Mouse (Mus musculus) frontal cortex, postnatal 10 days (tissue): ENCODE measurements around the gene Dkkl1.
"Not testable (repeated sequence)": the region's sequence is repeated elsewhere in the genome, so short reads cannot be mapped to it uniquely, and the experiment has no call there.

ENCODE experiments used
- DNase-seq, 2 experiments: peaks; one replicate each; pipeline ENCODE4 v3.0.0; 2022; ENCODE audit warnings: low spot score in 2 of 2, mixed read lengths in 1 of 2

The Dkkl1 gene

DNA sequence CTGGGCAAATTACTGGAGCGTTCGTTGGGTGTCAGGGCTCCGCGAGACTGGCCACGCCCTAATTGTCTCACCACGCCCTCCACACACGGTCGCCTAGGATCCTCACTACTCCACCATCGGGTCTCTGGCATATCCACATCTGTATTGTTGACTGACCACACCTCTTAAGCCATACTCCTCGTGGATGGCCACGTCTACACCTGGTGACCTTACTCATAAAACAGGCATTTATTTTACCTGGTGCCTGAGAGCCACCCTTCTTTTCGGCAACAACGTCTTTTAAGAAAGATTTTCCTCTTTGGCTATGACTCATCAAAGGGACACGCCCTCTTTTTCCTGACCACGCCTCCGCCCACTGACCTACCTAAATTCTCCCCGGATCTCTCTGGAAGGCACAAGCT, at the start of gene Dkkl1:
Gene Dkkl1, minus strand, starts transcription at position 297 of the 401 bp plus-strand sequence.
- DNase-seq: no peak

DNA sequence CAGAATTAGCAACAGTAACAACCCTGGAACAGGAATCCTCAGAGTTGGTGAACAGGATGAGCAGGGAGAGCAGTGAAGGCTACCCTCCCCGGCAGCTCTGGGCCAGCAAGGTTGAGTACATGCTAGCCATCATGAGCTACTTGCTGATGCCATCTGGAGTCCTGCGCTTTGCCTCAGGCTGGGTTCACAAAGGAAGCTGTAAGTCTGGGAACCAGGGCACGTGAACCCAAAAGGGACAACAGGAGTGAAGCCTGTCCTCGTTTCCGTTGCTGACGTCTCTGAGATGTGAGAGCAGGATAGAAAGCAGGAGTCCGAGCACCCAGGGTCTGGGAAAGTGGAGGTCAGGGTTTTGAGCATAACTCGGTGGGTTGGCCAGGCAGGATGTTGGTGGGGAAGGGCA, 47.3 kb upstream of the Dkkl1 start:
- DNase-seq: no peak

DNA sequence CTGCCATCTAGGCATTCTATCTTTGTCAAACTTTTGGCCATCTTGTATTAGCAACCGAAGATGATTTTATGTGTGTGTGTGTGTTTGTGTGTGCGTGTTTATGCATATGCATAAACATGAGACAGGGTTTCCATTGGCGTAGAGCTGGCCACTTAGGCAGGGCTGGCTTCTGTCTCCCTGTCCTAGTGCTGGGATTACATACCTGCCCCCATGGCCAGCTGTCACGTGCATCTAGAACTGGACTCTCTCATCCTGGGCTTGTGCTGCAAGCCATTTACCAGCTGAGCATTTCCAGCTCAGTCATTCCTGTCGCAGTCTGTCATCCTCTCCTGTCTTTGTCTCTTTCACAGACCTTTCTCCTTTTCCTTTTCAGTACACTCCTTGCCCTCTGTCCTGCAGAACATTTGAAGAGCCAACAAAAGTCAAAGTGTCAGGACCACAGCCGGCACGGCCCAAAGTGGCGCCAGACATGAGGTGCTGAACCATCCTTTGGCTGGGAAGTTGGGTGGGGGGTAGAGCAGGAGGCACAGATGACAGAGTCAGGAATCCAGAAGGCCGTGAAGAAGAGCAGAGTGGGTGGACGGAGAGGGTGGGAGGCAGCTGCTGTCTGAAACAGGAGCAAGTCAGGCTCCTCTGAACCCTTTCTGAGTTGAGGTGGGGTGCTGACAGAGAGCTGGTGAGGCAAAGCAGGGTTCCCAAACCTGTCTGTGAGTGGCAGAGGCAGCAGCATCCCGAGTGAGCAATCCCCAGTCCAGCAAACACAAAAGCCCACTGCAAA, 45.3 kb upstream of the Dkkl1 start:
- no peak for DNase-seq

DNA sequence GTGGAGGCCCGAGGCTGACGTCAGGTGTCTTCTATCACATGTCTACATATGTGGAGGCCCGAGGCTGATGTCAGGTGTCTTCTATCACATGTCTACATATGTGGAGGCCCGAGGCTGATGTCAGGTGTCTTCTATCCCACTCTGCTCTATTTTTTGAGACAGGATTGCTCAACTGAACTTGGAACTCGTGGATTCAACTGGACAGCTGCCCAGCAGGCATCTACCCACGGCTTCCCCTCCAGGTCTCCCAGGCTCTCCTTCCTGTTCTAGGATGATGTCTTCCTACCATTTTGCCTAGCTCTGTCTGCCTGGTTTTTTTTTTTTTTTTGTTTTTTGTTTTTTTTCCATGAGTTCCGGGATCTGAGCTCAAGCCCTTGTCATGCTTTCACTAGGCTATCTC, 43.9 kb upstream of the Dkkl1 start:
- DNase-seq: not testable (repeated sequence)

DNA sequence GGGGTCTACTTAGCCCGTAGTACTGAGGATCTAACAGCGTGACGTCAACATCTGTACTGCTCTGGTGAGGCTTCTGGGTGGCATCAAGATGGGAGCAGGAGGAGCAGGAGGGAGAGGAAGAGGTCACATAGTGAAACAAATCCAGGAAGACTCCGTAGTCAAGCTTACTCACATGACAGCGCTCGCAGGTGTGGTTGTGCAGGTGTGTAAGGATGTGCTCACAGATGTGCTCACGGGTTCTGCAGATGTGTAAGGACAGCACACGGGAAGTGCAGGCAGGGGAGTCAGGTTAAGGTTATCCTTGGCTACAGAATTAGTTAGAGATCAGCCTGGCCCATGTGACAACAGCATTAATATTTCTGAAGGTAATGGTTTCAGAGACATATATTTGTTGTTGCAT, 41.9 kb upstream of the Dkkl1 start:
- no peak for DNase-seq

DNA sequence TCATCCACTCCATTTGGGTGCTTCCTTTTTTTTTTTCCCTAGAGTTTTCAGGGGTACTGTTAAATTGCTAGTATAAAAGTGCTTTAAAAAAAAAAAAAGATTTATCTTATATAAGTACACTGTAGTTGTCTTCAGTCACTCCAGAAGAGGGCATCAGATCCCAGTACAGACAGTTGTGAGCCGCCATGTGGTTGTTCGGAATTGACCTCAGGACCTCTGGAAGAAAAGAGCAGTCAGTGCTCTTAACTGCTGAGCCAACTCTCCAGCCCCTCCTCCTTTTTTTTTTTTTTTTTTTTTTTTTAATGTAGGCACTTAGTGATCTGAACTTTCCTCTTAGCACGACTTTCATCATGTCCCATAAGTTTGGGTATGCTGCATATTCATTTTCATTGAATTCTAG, 35.7 kb upstream of the Dkkl1 start:
- DNase-seq: no peak

DNA sequence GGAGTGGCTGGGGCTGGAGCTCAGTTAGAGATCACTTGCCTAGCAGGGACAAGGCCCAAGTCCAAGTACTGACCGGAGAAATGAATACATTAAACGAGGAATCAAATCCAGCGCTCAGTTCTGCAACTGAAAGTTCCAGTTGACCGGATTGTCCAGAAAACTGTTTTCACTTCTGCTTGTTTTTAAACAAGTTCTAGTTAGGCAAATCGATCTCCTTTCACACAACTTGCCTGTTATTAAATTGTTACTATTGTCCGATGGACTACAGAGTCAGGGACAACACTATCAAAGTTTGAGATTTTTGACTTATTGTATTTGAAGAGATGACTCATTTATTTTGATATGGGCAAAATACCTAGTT, 29.4 kb upstream of the Dkkl1 start:
- no peak for DNase-seq

DNA sequence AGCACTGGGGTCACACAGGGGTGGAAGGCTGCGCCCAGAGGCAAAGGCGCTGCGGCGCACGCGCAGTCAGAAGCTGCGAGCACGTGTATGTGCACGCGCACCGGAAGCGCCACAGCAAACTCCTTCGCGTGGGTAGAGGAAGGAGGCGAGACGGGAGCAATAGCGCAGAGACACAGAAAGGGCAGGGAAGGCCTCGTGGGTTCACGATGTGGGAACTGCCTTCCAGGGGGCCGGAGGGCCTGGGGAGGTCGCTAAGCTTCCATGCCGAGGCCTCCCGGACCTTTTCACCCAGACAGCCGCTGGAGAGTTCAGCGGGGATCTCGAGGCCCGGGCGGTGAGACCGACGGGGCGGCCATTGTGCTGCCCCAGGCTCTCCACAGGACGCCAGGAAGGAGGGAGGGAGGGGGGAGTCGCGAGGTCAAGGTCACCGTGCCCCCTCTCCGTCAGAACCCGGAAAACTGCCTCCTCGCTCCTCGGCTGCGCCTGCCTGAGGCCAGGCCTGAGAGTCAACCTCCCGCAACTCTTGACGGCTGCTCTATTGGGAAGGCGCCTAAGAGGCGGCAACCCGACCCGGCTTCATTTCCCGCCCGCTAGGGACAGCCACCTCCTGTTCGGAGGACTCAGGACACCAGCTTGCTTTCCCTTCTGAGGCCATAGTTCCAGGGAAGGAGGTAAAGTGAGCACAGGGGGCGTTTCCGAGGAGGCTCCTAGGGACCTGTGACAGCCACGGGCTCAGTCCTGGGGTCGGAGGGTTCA, 28.9 kb upstream of the Dkkl1 start, which contains the start of gene Slc6a16:
Gene Slc6a16, plus strand, starts transcription at position 453 of the 756 bp plus-strand sequence.
- DNase-seq: peak; percentile 55 to 61

DNA sequence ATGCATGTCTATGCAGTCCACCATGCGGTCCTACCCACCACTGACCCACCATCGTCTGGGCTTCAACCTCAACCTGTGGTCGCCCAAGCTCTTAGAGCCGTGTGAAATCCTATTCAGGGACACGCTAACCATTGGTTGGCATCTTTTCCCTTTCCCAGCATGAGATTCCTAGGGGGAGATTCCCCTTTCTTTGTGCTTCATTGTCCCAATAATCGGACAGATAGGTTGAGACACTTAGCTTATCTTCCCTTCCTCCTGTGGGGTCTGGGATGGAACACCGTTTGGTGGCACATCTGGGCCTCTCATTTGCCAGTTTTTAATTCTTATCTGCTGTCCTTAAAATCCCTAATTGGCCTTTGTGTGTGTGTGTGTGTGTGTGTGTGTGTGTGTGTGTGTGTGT, 28.2 kb upstream of the Dkkl1 start:
- no peak for DNase-seq

DNA sequence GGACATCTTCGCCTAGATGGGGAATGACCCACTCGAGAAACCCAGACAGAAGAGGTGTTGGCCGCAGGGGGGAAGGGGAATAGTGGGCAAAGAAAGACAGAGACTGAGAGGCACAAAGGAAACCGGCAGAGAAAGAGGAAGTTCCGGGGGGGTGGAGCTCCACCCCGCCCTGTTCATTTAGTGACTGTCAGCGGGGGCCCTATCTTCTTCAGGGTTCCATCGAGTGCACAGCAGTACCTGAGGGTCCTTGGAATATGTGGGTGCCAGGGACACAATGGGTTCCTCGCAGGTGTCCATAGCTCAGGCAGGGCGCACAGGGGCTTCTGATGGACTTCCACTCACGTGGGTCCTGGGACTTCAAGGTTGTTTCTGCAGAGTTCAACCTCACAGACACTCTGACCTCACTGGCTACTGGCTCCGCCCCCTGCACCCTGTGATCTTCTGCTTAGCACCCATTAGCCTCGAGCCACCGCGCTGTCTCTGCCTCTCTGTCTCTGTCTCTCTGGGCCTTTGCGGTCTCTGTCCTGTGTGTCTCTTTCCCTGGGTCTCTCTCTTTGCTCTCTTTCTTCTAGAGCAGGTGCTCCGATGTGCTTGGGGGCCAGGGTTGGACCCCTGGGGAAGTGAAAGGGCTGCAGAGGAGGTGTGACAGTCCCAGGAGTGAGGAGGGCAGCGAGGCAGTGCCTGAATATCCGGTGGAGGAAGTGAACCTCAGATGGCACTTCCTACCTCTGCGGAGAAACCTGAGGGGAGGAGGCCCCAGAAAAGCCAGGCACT, 27.0 kb upstream of the Dkkl1 start, which contains the start of gene Cd37:
Gene Cd37, minus strand, starts transcription at position 393 of the 774 bp plus-strand sequence.
- DNase-seq: no peak

DNA sequence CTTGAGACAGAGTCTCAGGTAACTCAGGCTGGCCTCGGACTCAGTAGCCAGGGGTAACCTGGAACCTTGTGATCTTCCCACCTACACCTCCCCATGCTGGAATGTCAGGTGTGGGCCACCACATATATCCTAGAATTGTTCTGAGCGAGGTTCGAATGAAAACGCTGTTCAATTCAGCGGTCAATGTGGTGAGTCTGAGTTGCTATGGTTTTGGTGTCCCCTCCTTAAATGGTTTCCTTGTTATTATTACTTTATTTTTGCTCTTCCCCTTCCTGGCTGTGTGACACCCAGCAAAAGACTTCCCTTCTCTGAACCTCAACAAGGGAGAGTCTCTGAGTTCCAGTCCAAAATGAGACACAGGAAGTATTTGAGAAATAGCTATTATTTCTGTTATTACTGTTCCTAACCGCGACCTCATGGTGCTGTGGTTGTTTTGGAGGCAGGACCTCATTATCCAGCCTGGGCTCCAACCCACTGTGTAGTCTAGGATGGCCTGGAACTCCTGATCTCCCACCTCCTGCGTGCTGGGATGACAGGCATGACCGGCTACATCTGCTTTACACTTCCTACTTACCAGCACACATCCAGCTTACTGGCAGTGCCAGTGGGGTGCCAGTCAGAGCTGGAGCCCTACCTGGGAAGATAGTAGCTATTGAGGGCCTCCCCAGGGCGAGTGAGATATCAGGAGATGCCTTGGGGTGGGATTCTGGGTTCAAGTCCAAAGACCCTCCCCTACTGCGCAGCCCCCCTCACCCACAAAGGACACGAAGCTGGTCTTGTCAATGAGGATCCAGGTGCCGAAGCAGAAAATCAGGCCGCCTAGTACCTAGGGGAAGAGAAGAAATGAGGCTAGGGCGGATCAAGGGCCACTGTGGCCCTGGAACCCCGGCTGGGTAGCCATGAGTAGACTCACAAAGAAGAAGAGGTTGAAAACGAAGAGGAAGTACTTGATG, 26.1 kb upstream of the Dkkl1 start:
- DNase-seq: no peak

DNA sequence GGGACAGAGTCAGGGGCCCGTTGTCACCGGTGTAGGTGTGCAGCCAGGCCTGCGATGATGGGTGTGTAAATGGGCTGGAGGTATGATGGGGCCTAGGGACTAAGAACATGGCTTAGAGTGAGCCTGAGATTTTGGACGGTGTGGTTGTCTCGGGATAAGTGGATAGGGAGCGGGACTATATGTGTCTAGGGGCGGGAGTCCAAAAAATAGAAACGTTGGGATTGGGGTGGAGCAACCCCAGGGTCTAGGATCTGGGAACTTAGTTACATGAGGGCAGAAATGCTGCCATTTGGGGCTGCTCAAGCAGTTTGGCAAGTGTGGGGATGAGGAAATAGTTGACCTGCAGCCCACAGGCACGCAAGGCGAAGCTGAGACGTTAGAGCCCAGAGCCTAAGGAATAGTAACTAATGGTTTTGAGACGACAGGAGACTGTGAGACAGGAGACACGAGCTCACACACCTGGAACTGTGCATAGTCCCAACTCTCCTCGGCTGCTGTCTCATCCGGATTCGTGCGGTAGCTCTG, 23.8 kb upstream of the Dkkl1 start:
- DNase-seq: no peak

DNA sequence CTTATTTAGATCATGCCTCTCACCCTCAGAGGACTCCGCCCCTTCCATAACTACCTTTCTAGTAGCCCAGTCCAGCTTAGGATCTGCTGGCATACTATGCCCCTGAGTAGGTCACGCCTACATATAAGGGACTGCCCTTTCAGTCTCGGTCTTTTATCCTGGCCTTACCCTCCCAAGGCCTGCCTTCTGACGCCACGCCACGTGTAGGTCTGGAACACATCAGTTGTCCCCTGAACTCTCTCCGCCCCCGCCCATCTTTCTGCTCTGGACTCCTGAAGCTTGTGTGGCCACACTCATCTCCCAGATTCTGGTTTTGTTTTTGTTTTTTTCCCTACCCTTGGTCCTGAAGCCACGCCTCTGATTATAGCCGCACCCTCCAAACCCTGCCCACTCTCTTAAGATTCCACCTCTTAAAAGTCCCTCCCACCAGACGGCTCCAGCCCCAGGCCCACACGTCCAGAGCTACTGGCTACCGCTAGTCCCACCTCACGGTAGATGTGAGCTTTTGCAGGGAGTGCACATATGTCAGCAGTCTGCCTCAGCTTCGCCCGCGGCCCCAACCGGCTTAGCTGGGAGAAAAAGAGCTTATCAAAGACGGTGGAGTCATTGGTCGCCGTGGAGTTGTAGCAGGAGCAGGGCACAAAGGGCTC, 23.1 kb upstream of the Dkkl1 start:
- DNase-seq: no peak

DNA sequence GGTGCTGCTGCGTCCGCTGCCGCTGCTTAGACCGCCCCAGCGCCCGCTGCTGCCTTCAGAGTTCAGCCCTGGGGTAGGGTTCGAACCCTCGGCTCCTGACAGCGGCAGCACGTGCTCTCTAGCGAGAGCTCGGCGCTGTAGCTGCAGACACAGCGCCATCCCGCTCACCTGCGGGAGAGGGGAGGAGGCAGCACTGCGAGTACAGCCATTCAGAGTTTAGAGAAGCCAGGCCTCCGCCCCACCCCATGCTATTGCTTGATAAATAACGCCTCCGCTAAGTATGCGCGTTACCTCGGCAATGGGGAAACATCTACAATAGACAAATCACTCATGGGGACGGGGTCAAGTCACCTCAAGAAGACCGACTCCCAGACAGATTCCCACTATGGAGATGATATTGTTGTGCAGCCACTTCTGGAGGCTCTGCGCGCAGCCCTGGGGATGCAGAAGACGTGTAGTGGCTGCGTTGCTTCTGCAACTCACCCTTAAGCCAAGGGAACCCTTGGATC, 22.4 kb upstream of the Dkkl1 start:
- no peak for DNase-seq

DNA sequence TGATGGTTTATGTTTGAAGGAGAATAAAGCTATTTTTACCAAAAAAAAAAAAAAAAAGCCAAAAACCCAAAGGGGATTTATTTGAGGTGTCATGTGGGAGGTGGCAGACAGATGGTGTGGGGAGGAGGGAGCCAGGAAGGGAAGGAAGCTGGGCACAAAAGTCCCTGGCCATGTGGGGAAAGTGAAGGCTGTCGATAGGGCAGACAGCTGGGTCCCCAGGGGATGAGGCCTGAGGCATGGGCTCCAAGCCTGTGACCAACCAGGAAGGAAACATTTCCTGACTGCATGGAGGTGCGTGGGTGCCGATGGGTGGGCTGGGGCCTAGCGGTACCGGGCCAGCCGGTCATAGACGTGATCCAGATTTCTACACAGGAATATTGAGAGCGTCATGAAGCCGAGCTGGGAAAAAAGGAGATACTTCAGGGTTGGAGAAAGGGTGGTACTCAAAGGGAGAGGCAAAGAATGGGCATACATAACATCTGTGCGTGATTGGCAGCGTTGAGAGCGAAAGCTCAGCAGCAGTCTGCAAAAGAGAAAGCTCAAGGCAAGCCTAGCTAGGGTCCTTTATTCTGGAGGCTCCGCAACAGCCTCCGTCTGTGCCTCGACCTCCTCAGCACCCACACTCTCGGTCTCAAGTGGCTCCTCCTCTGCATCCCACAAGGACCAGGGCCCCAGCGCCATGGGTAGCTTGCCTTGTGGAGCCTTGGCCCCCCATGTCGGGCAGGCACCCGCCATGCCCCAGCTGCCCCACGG, 21.8 kb upstream of the Dkkl1 start:
- peak; percentile 44 to 79 for DNase-seq

DNA sequence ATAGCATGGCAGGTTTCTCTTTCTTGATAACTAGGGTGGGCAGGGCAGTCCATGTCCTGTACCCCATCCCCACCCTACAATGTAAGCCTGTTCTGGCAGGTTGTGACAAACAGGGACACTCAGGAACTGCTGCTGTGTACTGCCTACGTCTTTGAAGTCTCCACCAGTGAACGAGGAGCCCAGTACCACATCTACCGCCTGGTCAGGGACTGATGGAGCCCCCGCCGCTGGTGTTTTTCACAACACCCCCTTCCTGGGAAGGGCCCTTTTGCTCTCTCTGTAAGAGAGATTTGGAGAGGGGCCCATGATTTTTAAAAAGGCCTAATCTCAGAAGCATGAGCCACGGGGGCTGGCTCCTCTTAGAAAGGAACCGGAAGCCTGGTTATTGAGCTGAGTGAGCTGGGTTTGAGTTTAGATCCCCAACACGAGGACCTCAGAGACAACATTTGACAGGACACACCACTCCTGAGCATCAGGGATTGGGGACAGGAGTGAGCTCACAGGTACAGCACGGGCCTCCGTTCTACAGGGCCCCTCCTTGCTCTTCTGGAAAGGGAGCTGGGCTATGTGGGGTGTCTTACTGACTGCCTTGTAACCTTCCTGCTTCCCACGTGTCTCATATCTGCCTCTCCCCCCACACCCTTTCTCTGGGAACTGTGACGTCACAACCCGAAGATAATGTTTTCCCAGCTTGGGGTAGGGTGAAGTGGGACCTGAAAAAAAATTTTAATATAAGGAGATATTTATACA, 20.9 kb upstream of the Dkkl1 start:
- no peak for DNase-seq

DNA sequence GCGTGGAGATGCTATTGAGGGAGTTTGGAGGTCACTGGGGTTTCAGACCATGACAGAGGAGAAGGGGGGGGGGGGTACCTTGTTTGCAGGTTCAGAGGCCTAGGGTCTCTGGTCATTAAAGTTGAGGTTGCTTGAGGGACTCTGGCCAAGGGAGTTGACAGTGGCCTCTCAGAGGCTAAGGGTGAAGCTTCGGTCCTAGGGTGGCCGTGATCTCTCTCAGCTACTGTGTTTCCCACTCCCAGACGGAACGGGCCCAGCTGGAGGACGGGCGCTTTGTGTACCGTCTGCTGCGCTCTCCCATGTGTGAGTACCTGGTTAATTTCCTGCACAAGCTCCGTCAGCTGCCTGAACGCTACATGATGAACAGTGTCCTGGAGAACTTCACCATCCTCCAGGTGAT, 20.0 kb upstream of the Dkkl1 start:
- DNase-seq: no peak

DNA sequence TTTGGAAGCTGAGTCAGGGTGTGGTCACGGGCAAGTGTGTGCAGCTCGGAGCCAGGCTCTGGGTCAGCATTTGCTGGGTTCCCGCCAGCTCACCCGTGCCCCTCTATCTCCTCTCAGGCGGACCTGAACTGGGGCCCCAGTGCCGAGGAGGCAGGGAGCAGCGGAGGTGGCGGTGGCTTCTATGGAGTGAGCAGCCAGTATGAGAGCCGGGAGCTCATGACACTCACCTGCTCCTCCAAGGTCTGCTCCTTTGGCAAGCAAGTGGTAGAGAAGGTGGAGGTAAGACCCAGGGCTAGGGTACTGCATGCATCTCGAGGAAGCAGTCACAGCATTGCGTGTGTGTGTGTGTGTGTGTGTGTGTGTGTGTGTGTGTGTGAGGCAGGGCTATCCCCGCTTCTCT, 19.2 kb upstream of the Dkkl1 start:
- no peak for DNase-seq
